Mouse (Mus musculus) heart, postnatal 0 days (tissue): ENCODE data around the gene Pim3. TPM values are rescaled to one million over a fixed set of nuclear protein-coding genes. Genes with fewer than 3 reads are reported as not detected.

ENCODE experiments used
- ATAC-seq: fragments of 200-750 bp; cut with Nextera tagmentation; 2 replicates; pipeline ENCODE4 v1.8.0; 2017; ENCODE audit warnings: low read depth, moderate number of reproducible peaks, moderate library complexity; ENCODE audit not compliant: insufficient read depth
- DNase-seq: peaks from one replicate; pipeline ENCODE4 v3.0.0-alpha.2; 2016; ENCODE audit warnings: low spot score
- H3K27ac ChIP-seq: fragments of 300-500 bp; sonication (generic); 2 replicates; pipeline ENCODE4 v1.5.1; 2014; ENCODE audit warnings: low read depth, mild to moderate bottlenecking
- H3K27me3 ChIP-seq: fragments of 300-500 bp; sonication (generic); 2 replicates; pipeline ENCODE4 v1.6.1; 2014; ENCODE audit warnings: low read length, mixed read lengths; ENCODE audit not compliant: control insufficient read depth, insufficient read depth
- H3K36me3 ChIP-seq: fragments of 300-500 bp; sonication (generic); replicated peaks from 2 replicates; pipeline ENCODE4 v1.6.1; 2014; ENCODE audit warnings: low read length, mixed read lengths; ENCODE audit not compliant: control insufficient read depth, insufficient read depth
- H3K4me1 ChIP-seq: fragments of 300-500 bp; sonication (generic); 2 replicates; pipeline ENCODE4 v1.6.1; 2014; ENCODE audit warnings: antibody characterized with exemption; ENCODE audit not compliant: control insufficient read depth, insufficient read depth
- H3K4me2 ChIP-seq: fragments of 300-500 bp; sonication (generic); 2 replicates; pipeline ENCODE4 v1.6.1; 2014; ENCODE audit warnings: low read depth, mild to moderate bottlenecking, low read length, moderate library complexity
- H3K4me3 ChIP-seq: fragments of 300-500 bp; sonication (generic); 2 replicates; pipeline ENCODE4 v1.5.1; 2014; ENCODE audit warnings: low read depth, low read length
- H3K9ac ChIP-seq: fragments of 300-500 bp; sonication (generic); replicated peaks from 2 replicates; pipeline ENCODE4 v1.6.1; 2014; ENCODE audit warnings: low read depth, low read length, mixed read lengths
- H3K9me3 ChIP-seq: fragments of 300-500 bp; sonication (generic); replicated peaks from 2 replicates; pipeline ENCODE4 v1.6.1; 2016; ENCODE audit warnings: low read length; ENCODE audit not compliant: control insufficient read depth
- CTCF ChIP-seq: IDR thresholded peaks from 2 replicates; pipeline ENCODE4 v1.5.1; 2016; ENCODE audit warnings: antibody characterized with exemption, control low read depth, low read depth
- EP300 ChIP-seq: IDR thresholded peaks from 2 replicates; pipeline ENCODE4 v1.6.1; 2016; ENCODE audit warnings: antibody characterized with exemption, low read depth
- WGBS: fragments of 180-500 bp; shearing (Covaris S2); extraction: QIAGEN DNeasy Blood & Tissue Kit; methylation state at CpG from one replicate; pipeline ENCODE4 v1.1.7; 2014; 5-methylcytosine and 5-hydroxymethylcytosine counted together
- polyA plus RNA-seq: library from polyadenylated mRNA; unstranded; fragments of >200 nt; fragmentation: Nextera tagmentation; extraction: Ambion mirVana; gene quantifications from 2 replicates; pipeline ENCODE4 v1.2.1, GENCODE M21; 2015
- total RNA-seq: library from RNA; depleted of rRNA; stranded (reverse); fragments of >200 nt; gene quantifications from 2 replicates; pipeline ENCODE4 v1.2.3, GENCODE M21; 2014; ENCODE audit warnings: low replicate concordance

The Pim3 gene
- total and polyA plus RNA-seq, 2 experiments from 2014 or later: 50.6 to 98.4 TPM

- Histone ChIP-seq H3K27me3 (no peaks in the 10 kb centered on the region), H3K36me3 (no peaks in the 10 kb centered on the region), H3K4me1 (peaks cover 11% of the 10 kb centered on the region; the same call in 1 of the 2 replicates), H3K4me3 (peak overlapping the region; percentile 50), H3K27ac (no peak overlapping the region), H3K9ac (peak overlapping the region; percentile 43; the same call in 1 of the 2 replicates), H3K9me3 (no peaks in the 10 kb centered on the region), H3K4me2 (peak overlapping the region; percentile 90)
- WGBS: 2% methylated on average over 38 of the region's 41 CpGs
- no peak for TF ChIP-seq CTCF
- no peak for TF ChIP-seq EP300
- DNase-seq (peak; percentile 76), ATAC-seq (peak; percentile 87)
Observed at GRCm38 (mm10) chr15:88890751-88891675, 29.0 kb downstream of the Pim3 start.

DNA sequence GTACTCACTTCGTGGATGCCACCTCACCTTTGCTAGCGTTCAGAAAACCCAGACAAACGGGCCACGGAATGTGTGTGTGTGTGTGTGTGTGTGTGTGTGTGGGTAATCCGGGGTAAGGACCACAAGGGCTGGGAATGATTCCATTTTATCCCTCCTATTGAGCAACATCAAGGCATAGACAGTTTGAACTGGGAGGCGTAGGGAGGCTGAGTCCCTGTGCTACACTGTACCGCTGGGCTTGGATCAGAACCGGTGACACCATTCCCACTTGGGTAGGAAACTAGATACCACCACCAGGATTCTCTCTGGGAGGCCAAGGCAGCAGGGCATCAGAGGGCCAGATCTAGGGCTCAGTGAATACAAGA is 29.7 kb downstream of the Pim3 start:
- peak overlapping the region; percentile 90 for H3K4me2 ChIP-seq
- H3K4me1 ChIP-seq: peaks cover 11% of the 10 kb centered on the region; the same call in 1 of the 2 replicates
- TF ChIP-seq CTCF (no peak), EP300 (no peak)
- H3K4me3 ChIP-seq: peak overlapping the region; percentile 50; the same call in 1 of the 2 replicates
- H3K27me3 ChIP-seq: no peaks in the 10 kb centered on the region
- H3K36me3 ChIP-seq: no peaks in the 10 kb centered on the region
- H3K27ac ChIP-seq: no peak overlapping the region
- ATAC-seq: no peak
- DNase-seq: no peak
- H3K9me3 ChIP-seq: no peaks in the 10 kb centered on the region
- no peak overlapping the region for H3K9ac ChIP-seq
- WGBS: 75% methylated on average over 8 of the region's 8 CpGs

- Histone ChIP-seq H3K36me3 (no peaks in the 10 kb centered on the region), H3K4me2 (no peak overlapping the region), H3K9me3 (no peaks in the 10 kb centered on the region), H3K4me1 (peaks cover 11% of the 10 kb centered on the region; the same call in 1 of the 2 replicates), H3K9ac (no peak overlapping the region), H3K27me3 (no peaks in the 10 kb centered on the region), H3K27ac (no peak overlapping the region), H3K4me3 (no peak overlapping the region)
- ATAC-seq: no peak
- no peak for TF ChIP-seq CTCF
- TF ChIP-seq EP300: no peak
- DNase-seq: no peak
- WGBS: 95% methylated on average over 1 of the region's 1 CpGs
Observed at GRCm38 (mm10) chr15:88892252-88892651, 30.3 kb downstream of the Pim3 start.

- Histone ChIP-seq H3K9ac (no peak overlapping the region), H3K27me3 (no peaks in the 10 kb centered on the region), H3K4me1 (peaks cover 11% of the 10 kb centered on the region; the same call in 1 of the 2 replicates), H3K27ac (no peak overlapping the region), H3K4me3 (no peak overlapping the region), H3K36me3 (no peaks in the 10 kb centered on the region), H3K9me3 (no peaks in the 10 kb centered on the region), H3K4me2 (no peak overlapping the region)
- 73% methylated on average over 5 of the region's 5 CpGs for WGBS
- DNase-seq (no peak), ATAC-seq (no peak)
- TF ChIP-seq EP300: no peak
- no peak for TF ChIP-seq CTCF
Observed at GRCm38 (mm10) chr15:88892876-88893275, 30.9 kb downstream of the Pim3 start.

- Histone ChIP-seq H3K4me1 (peaks cover 11% of the 10 kb centered on the region; the same call in 1 of the 2 replicates), H3K9ac (no peak overlapping the region), H3K9me3 (no peaks in the 10 kb centered on the region), H3K36me3 (no peaks in the 10 kb centered on the region), H3K4me2 (no peak overlapping the region), H3K27ac (no peak overlapping the region), H3K27me3 (no peaks in the 10 kb centered on the region), H3K4me3 (no peak overlapping the region)
- TF ChIP-seq CTCF (no peak), EP300 (no peak)
- WGBS: 64% methylated on average over 7 of the region's 7 CpGs
- ATAC-seq: no peak
- DNase-seq: no peak
Observed at GRCm38 (mm10) chr15:88895119-88895518, 33.1 kb downstream of the Pim3 start.
